Mouse (Mus musculus): ENCODE results near the gene Itgb6. TPM values are rescaled to one million over a fixed set of nuclear protein-coding genes. Genes with fewer than 3 reads are reported as not detected.

Itgb6 gene
- polyA plus RNA-seq, 1 experiment from 2014 or later: not detected

DNA sequence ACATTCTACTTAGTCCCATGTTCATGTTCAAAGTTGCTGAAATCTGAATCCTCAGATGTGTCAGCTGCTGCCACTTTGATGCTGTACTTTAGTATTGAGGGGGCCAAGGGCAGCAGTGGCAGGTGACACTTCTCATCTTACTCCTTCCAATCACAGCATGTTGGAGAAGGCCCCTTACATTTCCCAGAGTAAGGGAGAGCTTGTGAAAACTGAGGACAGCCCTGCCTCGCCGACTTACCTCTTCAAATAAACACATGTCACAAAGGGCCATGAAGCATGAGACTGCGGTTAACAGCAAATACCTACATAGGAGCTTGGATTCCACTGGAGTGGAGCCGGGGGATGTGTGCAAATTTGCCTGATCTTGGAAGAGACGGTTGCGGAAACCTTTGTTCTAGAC is 86.4 kb downstream of the Itgb6 start:
- Histone ChIP-seq H3K36me3 (ENCODE audit: control insufficient read depth, insufficient read depth, low read length) (no peaks in the 10 kb centered on the region), H3K4me1 (ENCODE audit: control insufficient read depth, insufficient read depth, low read length) (peaks cover 15% of the 10 kb centered on the region; the same call in 1 of the 2 replicates), H3K9ac (replicated peaks; ENCODE audit: low read length) (no peak overlapping the region), H3K27me3 (ENCODE audit: control insufficient read depth, insufficient read depth, low read length) (no peaks in the 10 kb centered on the region), H3K9me3 (ENCODE audit: control insufficient read depth, low read length) (no peaks in the 10 kb centered on the region), H3K27ac (replicated peaks; ENCODE audit: low read depth, low read length) (no peak overlapping the region), H3K4me2 (ENCODE audit: low read length) (no peak overlapping the region), H3K4me3 (replicated peaks; ENCODE audit: low read depth, low read length) (no peak overlapping the region)
- WGBS: 67% methylated on average over 6 of the region's 6 CpGs
- no peak for DNase-seq
- ATAC-seq (ENCODE audit: low FRiP score, low TSS enrichment): no peak

DNA sequence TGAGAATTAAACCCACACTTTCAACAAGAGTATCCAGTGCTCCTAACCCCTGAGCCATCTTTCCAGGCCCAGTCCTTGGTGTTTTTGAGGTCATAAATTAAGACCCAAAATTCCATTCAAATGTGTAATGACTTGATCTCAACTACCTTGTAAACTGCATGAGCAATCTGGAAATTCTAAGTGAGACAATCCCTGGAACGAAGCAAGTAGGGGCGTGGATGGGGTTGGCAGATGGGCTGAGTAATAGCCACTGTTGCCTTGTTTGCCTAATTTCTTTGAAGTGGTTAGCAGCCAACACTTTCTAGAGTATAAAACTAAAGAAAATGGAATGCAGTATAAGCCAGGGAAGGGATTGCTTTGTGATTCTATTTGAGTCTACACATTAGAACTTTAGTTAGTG is 89.7 kb downstream of the Itgb6 start:
- 0 out of 2 replicates have a peak, but pooled peaks cover 7% of the 10 kb centered on the region for H3K4me1 ChIP-seq (ENCODE audit: control insufficient read depth, insufficient read depth, low read length)
- no peak overlapping the region for H3K4me2 ChIP-seq (ENCODE audit: low read length)
- no peak overlapping the region for H3K9ac ChIP-seq (replicated peaks; ENCODE audit: low read length)
- no peak for DNase-seq
- 82% methylated on average over 2 of the region's 2 CpGs for WGBS
- no peaks in the 10 kb centered on the region for H3K9me3 ChIP-seq (ENCODE audit: control insufficient read depth, low read length)
- H3K27me3 ChIP-seq (ENCODE audit: control insufficient read depth, insufficient read depth, low read length): no peaks in the 10 kb centered on the region
- no peak overlapping the region for H3K27ac ChIP-seq (replicated peaks; ENCODE audit: low read depth, low read length)
- H3K36me3 ChIP-seq (ENCODE audit: control insufficient read depth, insufficient read depth, low read length): no peaks in the 10 kb centered on the region
- no peak overlapping the region for H3K4me3 ChIP-seq (replicated peaks; ENCODE audit: low read depth, low read length)
- ATAC-seq (ENCODE audit: low FRiP score, low TSS enrichment): no peak

GRCm38 (mm10) chr2:60630304-60630703 is 92.1 kb downstream of the Itgb6 start:
- H3K9me3 ChIP-seq (ENCODE audit: control insufficient read depth, low read length): no peaks in the 10 kb centered on the region
- DNase-seq (no peak), ATAC-seq (ENCODE audit: low FRiP score, low TSS enrichment) (no peak)
- no peak overlapping the region for H3K4me3 ChIP-seq (replicated peaks; ENCODE audit: low read depth, low read length)
- 56% methylated on average over 2 of the region's 2 CpGs for WGBS
- no peak overlapping the region for H3K27ac ChIP-seq (replicated peaks; ENCODE audit: low read depth, low read length)
- H3K27me3 ChIP-seq (ENCODE audit: control insufficient read depth, insufficient read depth, low read length): no peaks in the 10 kb centered on the region
- no peaks in the 10 kb centered on the region for H3K36me3 ChIP-seq (ENCODE audit: control insufficient read depth, insufficient read depth, low read length)
- H3K9ac ChIP-seq (replicated peaks; ENCODE audit: low read length): no peak overlapping the region
- no peaks in the 10 kb centered on the region for H3K4me1 ChIP-seq (ENCODE audit: control insufficient read depth, insufficient read depth, low read length)
- H3K4me2 ChIP-seq (ENCODE audit: low read length): no peak overlapping the region

- ATAC-seq (ENCODE audit: low FRiP score, low TSS enrichment) (no peak), DNase-seq (no peak)
- H3K4me2 ChIP-seq (ENCODE audit: low read length): no peak overlapping the region
- H3K4me3 ChIP-seq (replicated peaks; ENCODE audit: low read depth, low read length): no peak overlapping the region
- H3K27me3 ChIP-seq (ENCODE audit: control insufficient read depth, insufficient read depth, low read length): no peaks in the 10 kb centered on the region
- no peaks in the 10 kb centered on the region for H3K4me1 ChIP-seq (ENCODE audit: control insufficient read depth, insufficient read depth, low read length)
- no peaks in the 10 kb centered on the region for H3K9me3 ChIP-seq (ENCODE audit: control insufficient read depth, low read length)
- H3K36me3 ChIP-seq (ENCODE audit: control insufficient read depth, insufficient read depth, low read length): no peaks in the 10 kb centered on the region
- no peak overlapping the region for H3K9ac ChIP-seq (replicated peaks; ENCODE audit: low read length)
- H3K27ac ChIP-seq (replicated peaks; ENCODE audit: low read depth, low read length): no peak overlapping the region
- 85% methylated on average over 4 of the region's 4 CpGs for WGBS
Observed at GRCm38 (mm10) chr2:60627952-60628351, 94.5 kb downstream of the Itgb6 start.

DNA sequence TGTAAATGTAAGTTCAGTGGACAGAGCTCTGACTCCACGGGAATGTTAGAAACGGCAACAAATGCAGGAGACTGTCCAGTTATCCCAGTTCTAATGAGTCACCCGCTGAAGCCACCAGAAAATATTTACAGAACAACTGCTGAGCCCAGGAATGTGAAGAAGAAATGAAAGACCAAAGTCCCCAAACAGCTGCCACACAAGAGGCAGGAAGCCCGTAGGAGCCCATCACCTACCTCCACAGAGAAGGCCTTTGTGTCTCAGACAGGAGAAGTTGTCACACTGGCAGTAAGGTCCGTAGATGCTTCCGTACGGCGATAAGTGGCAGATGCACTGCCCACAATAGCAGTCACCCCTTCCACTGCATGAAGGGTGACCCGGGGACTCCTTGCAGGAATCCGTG is 94.9 kb downstream of the Itgb6 start:
- 89% methylated on average over 10 of the region's 10 CpGs for WGBS
- DNase-seq: no peak
- Histone ChIP-seq H3K27me3 (ENCODE audit: control insufficient read depth, insufficient read depth, low read length) (no peaks in the 10 kb centered on the region), H3K4me2 (ENCODE audit: low read length) (no peak overlapping the region), H3K27ac (replicated peaks; ENCODE audit: low read depth, low read length) (no peak overlapping the region), H3K36me3 (ENCODE audit: control insufficient read depth, insufficient read depth, low read length) (no peaks in the 10 kb centered on the region), H3K4me3 (replicated peaks; ENCODE audit: low read depth, low read length) (no peak overlapping the region), H3K9ac (replicated peaks; ENCODE audit: low read length) (no peak overlapping the region), H3K4me1 (ENCODE audit: control insufficient read depth, insufficient read depth, low read length) (no peaks in the 10 kb centered on the region), H3K9me3 (ENCODE audit: control insufficient read depth, low read length) (no peaks in the 10 kb centered on the region)
- no peak for ATAC-seq (ENCODE audit: low FRiP score, low TSS enrichment)

GRCm38 (mm10) chr2:60625766-60626165 is 96.7 kb downstream of the Itgb6 start:
- DNase-seq: no peak
- no peak overlapping the region for H3K27ac ChIP-seq (replicated peaks; ENCODE audit: low read depth, low read length)

DNA sequence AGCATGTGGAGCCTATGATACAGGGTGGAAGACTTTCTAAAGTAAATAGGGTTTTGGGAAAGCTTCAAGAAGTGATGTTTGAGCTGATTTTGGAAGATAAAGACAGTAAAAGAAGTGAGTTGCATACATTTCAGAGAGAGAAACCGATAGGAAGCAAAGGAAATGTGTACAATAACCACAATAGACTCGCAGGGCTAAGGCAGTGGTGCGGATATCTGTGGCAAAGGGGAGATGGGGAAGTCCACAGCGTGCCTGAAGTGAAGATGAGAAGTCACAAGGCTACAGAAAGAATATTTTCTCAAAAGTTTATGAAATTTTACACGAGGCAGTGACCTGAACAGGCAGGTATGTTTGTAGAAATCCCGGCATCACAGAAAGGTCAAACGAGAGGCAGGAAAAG is 100.3 kb downstream of the Itgb6 start:
- H3K9me3 ChIP-seq (ENCODE audit: control insufficient read depth, low read length): no peaks in the 10 kb centered on the region
- H3K27ac ChIP-seq (replicated peaks; ENCODE audit: low read depth, low read length): no peak overlapping the region
- no peaks in the 10 kb centered on the region for H3K27me3 ChIP-seq (ENCODE audit: control insufficient read depth, insufficient read depth, low read length)
- no peak overlapping the region for H3K9ac ChIP-seq (replicated peaks; ENCODE audit: low read length)
- no peak for ATAC-seq (ENCODE audit: low FRiP score, low TSS enrichment)
- no peak overlapping the region for H3K4me2 ChIP-seq (ENCODE audit: low read length)
- no peak overlapping the region for H3K4me3 ChIP-seq (replicated peaks; ENCODE audit: low read depth, low read length)
- WGBS: 83% methylated on average over 7 of the region's 7 CpGs
- no peaks in the 10 kb centered on the region for H3K4me1 ChIP-seq (ENCODE audit: control insufficient read depth, insufficient read depth, low read length)
- no peak for DNase-seq
- no peaks in the 10 kb centered on the region for H3K36me3 ChIP-seq (ENCODE audit: control insufficient read depth, insufficient read depth, low read length)

More at GRCm38 (mm10) chr2:60625766-60626165, 96.7 kb downstream of the Itgb6 start:
- Histone ChIP-seq H3K27me3 (ENCODE audit: control insufficient read depth, insufficient read depth, low read length) (no peaks in the 10 kb centered on the region), H3K9ac (replicated peaks; ENCODE audit: low read length) (no peak overlapping the region), H3K4me3 (replicated peaks; ENCODE audit: low read depth, low read length) (no peak overlapping the region), H3K9me3 (ENCODE audit: control insufficient read depth, low read length) (no peaks in the 10 kb centered on the region), H3K36me3 (ENCODE audit: control insufficient read depth, insufficient read depth, low read length) (no peaks in the 10 kb centered on the region), H3K4me1 (ENCODE audit: control insufficient read depth, insufficient read depth, low read length) (no peaks in the 10 kb centered on the region), H3K4me2 (ENCODE audit: low read length) (no peak overlapping the region)
- no peak for ATAC-seq (ENCODE audit: low FRiP score, low TSS enrichment)
- WGBS: 58% methylated on average over 2 of the region's 2 CpGs

DNA sequence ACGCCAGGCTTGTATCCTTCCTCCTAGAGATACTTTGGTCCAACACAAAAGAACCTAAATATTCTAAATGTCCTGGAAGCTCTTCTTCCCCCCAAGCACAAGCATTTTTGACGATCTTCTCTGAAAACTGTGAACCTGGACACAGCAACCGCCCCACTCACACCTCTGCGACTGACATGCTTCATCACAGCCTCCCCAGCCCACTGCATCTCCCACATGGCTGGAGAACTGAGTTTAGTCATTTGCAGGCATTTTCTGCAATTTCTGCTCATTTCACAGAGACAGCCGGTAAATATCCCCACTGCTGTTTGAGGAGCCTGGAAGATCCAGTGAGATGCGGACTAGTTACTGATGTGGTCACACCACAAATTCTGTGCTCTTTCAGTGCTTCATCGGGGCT is 107.7 kb downstream of the Itgb6 start:
- H3K9me3 ChIP-seq (ENCODE audit: control insufficient read depth, low read length): no peaks in the 10 kb centered on the region
- no peak overlapping the region for H3K9ac ChIP-seq (replicated peaks; ENCODE audit: low read length)
- no peak overlapping the region for H3K27ac ChIP-seq (replicated peaks; ENCODE audit: low read depth, low read length)
- DNase-seq: no peak
- H3K36me3 ChIP-seq (ENCODE audit: control insufficient read depth, insufficient read depth, low read length): no peaks in the 10 kb centered on the region
- H3K4me3 ChIP-seq (replicated peaks; ENCODE audit: low read depth, low read length): no peak overlapping the region
- no peak for ATAC-seq (ENCODE audit: low FRiP score, low TSS enrichment)
- H3K27me3 ChIP-seq (ENCODE audit: control insufficient read depth, insufficient read depth, low read length): no peaks in the 10 kb centered on the region
- H3K4me1 ChIP-seq (ENCODE audit: control insufficient read depth, insufficient read depth, low read length): 0 out of 2 replicates have a peak, but pooled peaks cover 6% of the 10 kb centered on the region
- no peak overlapping the region for H3K4me2 ChIP-seq (ENCODE audit: low read length)
- 93% methylated on average over 7 of the region's 7 CpGs for WGBS

- no peak overlapping the region for H3K4me3 ChIP-seq (replicated peaks; ENCODE audit: low read depth, low read length)
- H3K4me2 ChIP-seq (ENCODE audit: low read length): no peak overlapping the region
- ATAC-seq (ENCODE audit: low FRiP score, low TSS enrichment): no peak
- H3K27me3 ChIP-seq (ENCODE audit: control insufficient read depth, insufficient read depth, low read length): no peaks in the 10 kb centered on the region
- H3K36me3 ChIP-seq (ENCODE audit: control insufficient read depth, insufficient read depth, low read length): no peaks in the 10 kb centered on the region
- H3K27ac ChIP-seq (replicated peaks; ENCODE audit: low read depth, low read length): no peak overlapping the region
- no peak for DNase-seq
- no peak overlapping the region for H3K9ac ChIP-seq (replicated peaks; ENCODE audit: low read length)
- H3K9me3 ChIP-seq (ENCODE audit: control insufficient read depth, low read length): no peaks in the 10 kb centered on the region
- WGBS: 80% methylated on average over 3 of the region's 3 CpGs
- 0 out of 2 replicates have a peak, but pooled peaks cover 6% of the 10 kb centered on the region for H3K4me1 ChIP-seq (ENCODE audit: control insufficient read depth, insufficient read depth, low read length)
Observed at GRCm38 (mm10) chr2:60613857-60614228, 108.6 kb downstream of the Itgb6 start.
